Mouse (Mus musculus): ENCODE results near the gene Fbxo30. TPM values are rescaled to one million over a fixed set of nuclear protein-coding genes. Genes with fewer than 3 reads are reported as not detected.
"Not testable (repeated sequence)": the region's sequence is repeated elsewhere in the genome, so short reads cannot be mapped to it uniquely, and the experiment has no call there.

Fbxo30 gene
- total RNA-seq, 1 experiment: 26.9 TPM

GRCm38 (mm10) chr10:11310481-11310880 is 29.4 kb downstream of the Fbxo30 start:
- in situ Hi-C loops (cut with MboI; ENCODE audit: low sequenced_read_pairs in 2 of 2, unreplicated experiment in 2 of 2): no loop called here
- no peak for TF ChIP-seq MAFK (IDR thresholded peaks at IDR 0.05; ENCODE audit: insufficient read depth, low read depth, low read length)
- TF ChIP-seq HCFC1 (IDR thresholded peaks at IDR 0.05; ENCODE audit: borderline replicate concordance, insufficient read depth, low read length): no peak
- no peak for TF ChIP-seq CHD2 (IDR thresholded peaks at IDR 0.05; ENCODE audit: low read depth, low read length)
- no peak for TF ChIP-seq ZNF384 (IDR thresholded peaks at IDR 0.05; ENCODE audit: low read depth, low read length)
- no peak for TF ChIP-seq ZC3H11A (IDR thresholded peaks at IDR 0.05; ENCODE audit: borderline replicate concordance, low read depth, low read length)

GRCm38 (mm10) chr10:11317856-11318454 is 36.8 kb downstream of the Fbxo30 start:
- H3K9ac ChIP-seq (ENCODE audit: insufficient read depth, low read depth, low read length, poor library complexity, severe bottlenecking); H3K27ac ChIP-seq (ENCODE audit: insufficient read depth, low read depth, low read length, poor library complexity, severe bottlenecking); H3K4me1 ChIP-seq (ENCODE audit: control insufficient read depth in 2 of 2, insufficient read depth in 2 of 2, low read length in 2 of 2, poor library complexity in 1 of 2); DNase-seq (ENCODE audit: low read depth, low spot score); in situ Hi-C loops (cut with MboI; ENCODE audit: low sequenced_read_pairs in 2 of 2, unreplicated experiment in 2 of 2); H3K9me3 ChIP-seq (ENCODE audit: control insufficient read depth, insufficient read depth, low read depth, low read length); H3K4me3 ChIP-seq (ENCODE audit: insufficient read depth in 1 of 2, low read depth in 1 of 2, low read length in 2 of 2, poor library complexity in 1 of 2, severe bottlenecking in 1 of 2); H3K36me3 ChIP-seq (ENCODE audit: control insufficient read depth, insufficient read depth, low read length, poor library complexity, severe bottlenecking): not testable (repeated sequence)

More at GRCm38 (mm10) chr10:11310481-11310880, 29.4 kb downstream of the Fbxo30 start:
- no peak overlapping the region for H3K4me3 ChIP-seq (ENCODE audit: insufficient read depth in 1 of 2, low read depth in 1 of 2, low read length in 2 of 2, poor library complexity in 1 of 2, severe bottlenecking in 1 of 2)
- no peak overlapping the region for H3K9ac ChIP-seq (ENCODE audit: insufficient read depth, low read depth, low read length, poor library complexity, severe bottlenecking)
- no peaks in the 10 kb centered on the region for H3K4me1 ChIP-seq (ENCODE audit: control insufficient read depth in 2 of 2, insufficient read depth in 2 of 2, low read length in 2 of 2, poor library complexity in 1 of 2)
- no peak for DNase-seq (ENCODE audit: low read depth, low spot score)
- H3K27ac ChIP-seq (ENCODE audit: insufficient read depth, low read depth, low read length, poor library complexity, severe bottlenecking): no peak overlapping the region
- no peaks in the 10 kb centered on the region for H3K36me3 ChIP-seq (ENCODE audit: control insufficient read depth, insufficient read depth, low read length, poor library complexity, severe bottlenecking)
- no peaks in the 10 kb centered on the region for H3K9me3 ChIP-seq (ENCODE audit: control insufficient read depth, insufficient read depth, low read depth, low read length)

GRCm38 (mm10) chr10:11319446-11319970 is 38.4 kb downstream of the Fbxo30 start:
- TF ChIP-seq MAFK (IDR thresholded peaks at IDR 0.05; ENCODE audit: insufficient read depth, low read depth, low read length) (peak; percentile 81), ZC3H11A (IDR thresholded peaks at IDR 0.05; ENCODE audit: borderline replicate concordance, low read depth, low read length) (no peak)
- Histone ChIP-seq H3K9me3 (ENCODE audit: control insufficient read depth, insufficient read depth, low read depth, low read length) (no peaks in the 10 kb centered on the region), H3K4me3 (ENCODE audit: insufficient read depth in 1 of 2, low read depth in 1 of 2, low read length in 2 of 2, poor library complexity in 1 of 2, severe bottlenecking in 1 of 2) (no peak overlapping the region), H3K27ac (ENCODE audit: insufficient read depth, low read depth, low read length, poor library complexity, severe bottlenecking) (no peak overlapping the region), H3K4me1 (ENCODE audit: control insufficient read depth in 2 of 2, insufficient read depth in 2 of 2, low read length in 2 of 2, poor library complexity in 1 of 2) (no peaks in the 10 kb centered on the region), H3K9ac (ENCODE audit: insufficient read depth, low read depth, low read length, poor library complexity, severe bottlenecking) (no peak overlapping the region), H3K36me3 (ENCODE audit: control insufficient read depth, insufficient read depth, low read length, poor library complexity, severe bottlenecking) (no peaks in the 10 kb centered on the region)
- no peak for DNase-seq (ENCODE audit: low read depth, low spot score)
- in situ Hi-C loops (cut with MboI; ENCODE audit: low sequenced_read_pairs in 2 of 2, unreplicated experiment in 2 of 2): no loop called here

GRCm38 (mm10) chr10:11322316-11322715 is 41.2 kb downstream of the Fbxo30 start:
- in situ Hi-C loops (cut with MboI; ENCODE audit: low sequenced_read_pairs in 2 of 2, unreplicated experiment in 2 of 2): no loop called here
- no peaks in the 10 kb centered on the region for H3K4me1 ChIP-seq (ENCODE audit: control insufficient read depth in 2 of 2, insufficient read depth in 2 of 2, low read length in 2 of 2, poor library complexity in 1 of 2)
- H3K27ac ChIP-seq (ENCODE audit: insufficient read depth, low read depth, low read length, poor library complexity, severe bottlenecking): no peak overlapping the region
- no peak overlapping the region for H3K9ac ChIP-seq (ENCODE audit: insufficient read depth, low read depth, low read length, poor library complexity, severe bottlenecking)
- no peak for DNase-seq (ENCODE audit: low read depth, low spot score)
- H3K9me3 ChIP-seq (ENCODE audit: control insufficient read depth, insufficient read depth, low read depth, low read length): no peaks in the 10 kb centered on the region
- no peak for TF ChIP-seq MAFK (IDR thresholded peaks at IDR 0.05; ENCODE audit: insufficient read depth, low read depth, low read length)
- TF ChIP-seq ZNF384 (IDR thresholded peaks at IDR 0.05; ENCODE audit: low read depth, low read length): no peak
- no peak for TF ChIP-seq CHD2 (IDR thresholded peaks at IDR 0.05; ENCODE audit: low read depth, low read length)
- no peak for TF ChIP-seq ZC3H11A (IDR thresholded peaks at IDR 0.05; ENCODE audit: borderline replicate concordance, low read depth, low read length)
- TF ChIP-seq HCFC1 (IDR thresholded peaks at IDR 0.05; ENCODE audit: borderline replicate concordance, insufficient read depth, low read length): no peak
- no peaks in the 10 kb centered on the region for H3K36me3 ChIP-seq (ENCODE audit: control insufficient read depth, insufficient read depth, low read length, poor library complexity, severe bottlenecking)
- no peak overlapping the region for H3K4me3 ChIP-seq (ENCODE audit: insufficient read depth in 1 of 2, low read depth in 1 of 2, low read length in 2 of 2, poor library complexity in 1 of 2, severe bottlenecking in 1 of 2)

- no peak overlapping the region for H3K9ac ChIP-seq (ENCODE audit: insufficient read depth, low read depth, low read length, poor library complexity, severe bottlenecking)
- H3K27ac ChIP-seq (ENCODE audit: insufficient read depth, low read depth, low read length, poor library complexity, severe bottlenecking): no peak overlapping the region
- no peaks in the 10 kb centered on the region for H3K9me3 ChIP-seq (ENCODE audit: control insufficient read depth, insufficient read depth, low read depth, low read length)
- in situ Hi-C loops (cut with MboI; ENCODE audit: low sequenced_read_pairs in 2 of 2, unreplicated experiment in 2 of 2): no loop called here
- DNase-seq (ENCODE audit: low read depth, low spot score): no peak
- no peaks in the 10 kb centered on the region for H3K4me1 ChIP-seq (ENCODE audit: control insufficient read depth in 2 of 2, insufficient read depth in 2 of 2, low read length in 2 of 2, poor library complexity in 1 of 2)
- TF ChIP-seq ZNF384 (IDR thresholded peaks at IDR 0.05; ENCODE audit: low read depth, low read length) (no peak), HCFC1 (IDR thresholded peaks at IDR 0.05; ENCODE audit: borderline replicate concordance, insufficient read depth, low read length) (no peak), MAFK (IDR thresholded peaks at IDR 0.05; ENCODE audit: insufficient read depth, low read depth, low read length) (no peak), CHD2 (IDR thresholded peaks at IDR 0.05; ENCODE audit: low read depth, low read length) (no peak), ZC3H11A (IDR thresholded peaks at IDR 0.05; ENCODE audit: borderline replicate concordance, low read depth, low read length) (no peak)
- H3K4me3 ChIP-seq (ENCODE audit: insufficient read depth in 1 of 2, low read depth in 1 of 2, low read length in 2 of 2, poor library complexity in 1 of 2, severe bottlenecking in 1 of 2): no peak overlapping the region
- no peaks in the 10 kb centered on the region for H3K36me3 ChIP-seq (ENCODE audit: control insufficient read depth, insufficient read depth, low read length, poor library complexity, severe bottlenecking)
These were observed 42.2 kb downstream of the Fbxo30 start for GRCm38 (mm10) chr10:11323202-11323898.
